Mouse (Mus musculus): ENCODE measurements at regions not wholly inside any gene's neighbourhood (a gene's known extent, or its start where the extent isn't known, plus 50 kb on each side); places are given as distances from the start of the nearest gene placed in this dataset.

- DNase-seq = no peak
Measured at GRCm38 (mm10) chr12:27139683-27140334, 202.6 kb downstream of the Sox11 start.

- DNase-seq = no peak
Measured at GRCm38 (mm10) chr12:27138663-27139633, 203.4 kb downstream of the Sox11 start.

GRCm38 (mm10) chr12:27135997-27136559 lies 206.3 kb downstream of the Sox11 start:
- DNase-seq = peak; percentile 23

- no peak for DNase-seq
Measured at GRCm38 (mm10) chr12:27130544-27130943, 211.8 kb downstream of the Sox11 start.

GRCm38 (mm10) chr12:27127054-27127605 lies 215.2 kb downstream of the Sox11 start:
- no peak for DNase-seq

GRCm38 (mm10) chr12:27118581-27118980 lies 223.8 kb downstream of the Sox11 start:
- DNase-seq = no peak

- DNase-seq = no peak
Measured at GRCm38 (mm10) chr12:27115392-27115791, 227.0 kb downstream of the Sox11 start.

- DNase-seq = no peak
Measured at GRCm38 (mm10) chr12:27104925-27105571, 237.3 kb downstream of the Sox11 start.

- no peak for DNase-seq
Measured at GRCm38 (mm10) chr12:27102996-27103395, 239.4 kb downstream of the Sox11 start.

- no peak for DNase-seq
Measured at GRCm38 (mm10) chr12:27089206-27089605, 253.2 kb downstream of the Sox11 start.

- no peak for DNase-seq
Measured at GRCm38 (mm10) chr12:27085890-27086289, 256.5 kb downstream of the Sox11 start.

- no peak for DNase-seq
Measured at GRCm38 (mm10) chr12:27083645-27084550, 258.5 kb downstream of the Sox11 start.

- no peak for DNase-seq
Measured at GRCm38 (mm10) chr12:27083089-27083488, 259.3 kb downstream of the Sox11 start.

- peak; percentile 10 for DNase-seq
Measured at GRCm38 (mm10) chr12:27082624-27083023, 259.8 kb downstream of the Sox11 start.

GRCm38 (mm10) chr12:27076107-27076738 lies 266.2 kb downstream of the Sox11 start:
- no peak for DNase-seq

- DNase-seq = no peak
Measured at GRCm38 (mm10) chr12:27065011-27065517, 277.3 kb downstream of the Sox11 start.

GRCm38 (mm10) chr12:27063518-27063917 lies 278.9 kb downstream of the Sox11 start:
- DNase-seq = no peak

- no peak for DNase-seq
Measured at GRCm38 (mm10) chr12:27062511-27063264, 279.7 kb downstream of the Sox11 start.

GRCm38 (mm10) chr12:27062061-27062461 lies 280.3 kb downstream of the Sox11 start:
- DNase-seq = peak; percentile 6

Measured in lung, postnatal 14 days (tissue).